Mouse (Mus musculus): ENCODE measurements around the gene Hdac9. TPM values are rescaled to one million over a fixed set of nuclear protein-coding genes. Genes with fewer than 3 reads are reported as not detected.

Gene Hdac9
- total RNA-seq, 2 experiments from 2014 or later = 18.7 to 22.5 TPM

- DNase-seq (ENCODE audit: low spot score in 2 of 2) = no peak
Measured at GRCm38 (mm10) chr12:34714266-34714939, 202.5 kb downstream of the Hdac9 start.

GRCm38 (mm10) chr12:34697981-34698380, 218.9 kb downstream of the Hdac9 start:
- DNase-seq (ENCODE audit: low spot score in 2 of 2) = no peak

DNA sequence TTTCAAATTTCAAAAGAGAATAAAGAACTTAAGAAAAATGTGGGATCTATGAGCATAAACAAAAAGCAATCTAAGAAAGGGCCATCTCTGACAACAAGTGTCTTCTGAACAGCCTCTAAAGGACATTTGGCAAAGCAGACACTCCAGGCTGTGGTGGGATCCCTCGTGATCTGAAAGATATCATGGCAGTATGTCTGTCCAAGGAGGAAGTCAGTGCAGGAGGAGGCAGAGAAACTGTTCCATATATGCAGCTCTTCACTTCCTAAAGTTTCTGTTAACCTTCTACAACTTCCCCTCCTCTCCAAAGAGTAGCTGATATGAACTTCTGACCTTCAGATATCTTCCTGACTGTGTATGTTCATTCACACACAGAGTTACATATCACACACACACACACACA, 220.2 kb downstream of the Hdac9 start:
- no peak for DNase-seq (ENCODE audit: low spot score in 2 of 2)

DNA sequence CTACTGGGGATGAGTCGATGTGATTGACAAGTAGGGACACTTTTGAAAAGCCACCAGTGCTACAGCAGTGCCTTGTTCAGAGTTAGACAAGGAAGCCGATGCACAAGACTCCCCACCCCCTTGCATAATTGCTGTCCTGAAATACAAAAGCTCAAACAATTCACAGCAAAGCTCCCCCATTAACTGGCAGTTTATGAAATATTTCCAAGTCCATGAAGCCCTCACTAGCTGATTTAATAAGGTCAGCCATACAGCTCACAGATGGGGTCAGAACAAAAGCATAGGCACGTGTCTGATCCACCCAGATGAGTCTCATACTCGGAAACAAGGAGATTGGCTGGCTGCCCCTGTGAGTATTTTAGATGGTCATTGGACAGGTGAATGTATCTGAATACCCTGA, 228.0 kb downstream of the Hdac9 start:
- no peak for DNase-seq (ENCODE audit: low spot score in 2 of 2)

DNA sequence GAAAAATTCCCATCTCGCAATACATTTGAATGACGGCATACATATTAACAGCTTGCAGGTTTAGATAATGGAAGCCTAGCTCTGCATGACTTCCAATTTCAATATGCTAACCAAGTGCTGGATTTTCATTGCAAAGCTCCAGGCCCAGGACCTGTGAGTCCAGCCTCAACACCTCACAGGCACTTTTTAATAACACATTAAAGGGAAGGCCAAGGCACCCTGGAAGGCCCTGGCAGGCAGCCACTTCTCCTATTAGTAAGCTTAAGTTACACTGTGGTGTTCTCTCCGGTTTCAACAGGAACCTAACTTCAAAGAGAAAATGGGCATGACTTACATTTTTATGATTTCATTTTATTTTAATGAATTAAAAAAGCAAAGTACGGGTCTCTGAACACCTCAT, 233.5 kb downstream of the Hdac9 start:
- DNase-seq (ENCODE audit: low spot score in 2 of 2) = no peak

- no peak for DNase-seq (ENCODE audit: low spot score in 2 of 2)
Measured at GRCm38 (mm10) chr12:34682657-34683056, 234.2 kb downstream of the Hdac9 start.

GRCm38 (mm10) chr12:34680576-34680975, 236.3 kb downstream of the Hdac9 start:
- DNase-seq (ENCODE audit: low spot score in 2 of 2) = no peak

GRCm38 (mm10) chr12:34677110-34677509, 239.8 kb downstream of the Hdac9 start:
- DNase-seq (ENCODE audit: low spot score in 2 of 2) = no peak

- no peak for DNase-seq (ENCODE audit: low spot score in 2 of 2)
Measured at GRCm38 (mm10) chr12:34674235-34674634, 242.7 kb downstream of the Hdac9 start.

DNA sequence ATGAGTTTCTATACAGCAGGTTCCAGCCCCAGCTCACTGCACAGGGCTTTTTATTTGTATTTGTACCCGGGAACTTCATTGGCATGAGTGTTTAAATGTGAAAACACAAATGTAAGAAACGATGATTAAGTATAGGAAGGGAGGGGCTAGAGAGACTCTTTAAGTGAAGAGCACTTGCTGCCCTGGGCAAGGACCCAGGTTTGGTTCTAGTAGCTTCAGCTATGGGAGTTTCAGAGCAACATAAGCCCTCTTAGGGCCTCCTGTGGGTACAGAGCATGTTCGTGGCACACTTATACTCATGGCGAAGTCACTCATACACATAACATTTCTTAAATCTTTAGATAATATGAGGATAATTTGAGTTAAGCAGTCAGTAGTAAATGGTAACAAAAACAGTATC, 243.4 kb downstream of the Hdac9 start:
- DNase-seq (ENCODE audit: low spot score in 2 of 2) = no peak

GRCm38 (mm10) chr12:34664758-34665157, 252.1 kb downstream of the Hdac9 start:
- peak; percentile 26 to 58 for DNase-seq (ENCODE audit: low spot score in 2 of 2)

GRCm38 (mm10) chr12:34661378-34661777, 255.5 kb downstream of the Hdac9 start:
- DNase-seq (ENCODE audit: low spot score in 2 of 2) = no peak

DNA sequence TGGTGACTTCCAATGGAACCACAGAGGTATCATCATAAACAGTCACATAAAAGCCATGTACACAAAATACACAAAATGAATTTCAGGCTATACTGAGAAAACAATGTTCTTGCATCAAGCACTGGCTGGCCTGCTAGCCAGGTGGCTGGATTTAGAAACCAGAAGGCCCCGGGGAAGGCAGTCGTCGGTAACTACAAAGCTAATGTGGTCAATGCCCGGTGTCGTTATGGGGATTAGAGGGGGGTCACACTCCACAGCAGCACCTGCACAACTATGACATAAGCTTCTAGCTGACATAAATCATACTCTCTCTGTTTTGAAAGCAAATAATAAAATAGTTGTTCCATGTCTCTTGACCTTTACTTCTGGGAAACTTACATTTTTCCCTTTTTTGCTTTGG, 256.9 kb downstream of the Hdac9 start:
- no peak for DNase-seq (ENCODE audit: low spot score in 2 of 2)

GRCm38 (mm10) chr12:34658568-34658967, 258.3 kb downstream of the Hdac9 start:
- DNase-seq (ENCODE audit: low spot score in 2 of 2) = no peak

- peak in 1 of 2 experiments; percentile 14 for DNase-seq (ENCODE audit: low spot score in 2 of 2)
Measured at GRCm38 (mm10) chr12:34658119-34658518, 258.8 kb downstream of the Hdac9 start.

GRCm38 (mm10) chr12:34653615-34654014, 263.3 kb downstream of the Hdac9 start:
- no peak for DNase-seq (ENCODE audit: low spot score in 2 of 2)

GRCm38 (mm10) chr12:34648753-34649152, 268.1 kb downstream of the Hdac9 start:
- DNase-seq (ENCODE audit: low spot score in 2 of 2) = no peak

GRCm38 (mm10) chr12:34641705-34642259, 275.1 kb downstream of the Hdac9 start:
- no peak for DNase-seq (ENCODE audit: low spot score in 2 of 2)

DNA sequence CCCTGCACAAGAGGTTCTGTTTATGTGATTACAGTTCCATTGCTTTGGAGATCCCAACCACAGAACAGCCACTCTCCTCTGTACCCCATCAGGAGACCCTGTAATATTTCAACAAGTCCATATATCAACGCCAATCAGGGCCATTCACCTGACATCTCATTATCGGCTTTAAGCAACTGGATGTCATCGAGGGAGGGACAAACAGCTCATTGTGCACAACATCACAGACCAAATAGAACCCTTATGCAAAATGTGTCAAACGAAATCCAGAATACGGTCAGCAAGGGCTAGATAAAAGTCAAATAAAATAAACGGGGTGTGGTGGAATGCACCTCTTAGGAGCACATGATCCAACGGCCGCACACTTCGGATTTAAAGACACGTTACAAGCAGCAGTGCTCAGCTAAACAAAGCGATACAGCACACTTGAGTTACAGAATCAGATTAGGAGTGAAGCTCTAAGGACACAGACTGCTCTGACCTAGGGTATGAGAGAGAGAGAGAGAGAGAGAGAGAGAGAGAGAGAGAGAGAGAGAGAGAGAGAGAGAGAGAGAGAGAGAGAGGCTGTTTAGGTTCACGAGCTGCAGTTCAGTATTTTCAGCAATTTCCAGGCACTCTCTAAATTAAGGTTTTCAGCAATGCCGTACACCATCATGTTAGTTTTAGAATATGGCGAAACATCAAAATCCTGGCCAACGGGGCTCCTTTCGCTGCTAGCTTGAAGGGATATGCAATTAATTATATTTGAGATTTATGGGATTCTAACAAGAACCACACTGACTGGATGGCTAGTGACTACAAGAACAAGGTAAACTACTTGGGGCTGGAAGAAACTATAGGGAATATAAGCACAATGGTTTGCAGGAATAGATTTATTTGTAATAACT, 279.4 kb downstream of the Hdac9 start:
- DNase-seq (ENCODE audit: low spot score in 2 of 2) = no peak

DNA sequence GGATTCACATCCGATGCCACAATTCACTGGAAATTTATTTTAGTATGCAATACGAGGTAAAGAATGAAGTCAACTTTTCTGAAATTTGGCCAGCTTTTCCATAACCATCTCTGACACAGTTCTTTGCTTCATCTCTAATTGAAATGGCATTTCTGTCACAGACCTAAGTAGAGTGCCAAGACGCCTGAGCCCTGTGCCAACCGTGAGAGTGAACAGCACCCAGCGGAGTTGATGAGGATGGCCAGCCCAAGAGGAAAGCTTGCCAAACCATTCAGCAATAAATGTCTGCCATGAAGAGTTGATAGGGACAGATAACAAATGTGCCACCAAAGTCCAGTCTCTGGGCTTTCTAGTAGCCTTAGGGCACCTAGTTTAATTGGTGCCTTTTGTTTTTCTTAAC, 297.8 kb downstream of the Hdac9 start:
- DNase-seq (ENCODE audit: low spot score in 2 of 2) = no peak

- DNase-seq (ENCODE audit: low spot score in 2 of 2) = no peak
Measured at GRCm38 (mm10) chr12:34618321-34618720, 298.6 kb downstream of the Hdac9 start.

GRCm38 (mm10) chr12:34617836-34618235, 299.1 kb downstream of the Hdac9 start:
- DNase-seq (ENCODE audit: low spot score in 2 of 2) = no peak

Data from gastrocnemius, postnatal 4 days (tissue).